Mouse (Mus musculus) limb, embryonic 10.5 days (tissue): Measurements from ENCODE around the gene Ubald1. TPM values are rescaled to one million over a fixed set of nuclear protein-coding genes. Genes with fewer than 3 reads are reported as not detected.

ENCODE experiments used
- DNase-seq: peaks from one replicate; pipeline ENCODE4 v3.0.0-alpha.2; 2017; ENCODE audit warnings: low spot score
- H3K27ac ChIP-seq: fragments of 300-500 bp; sonication (generic); 2 replicates; pipeline ENCODE4 v1.5.1; 2016; ENCODE audit warnings: mild to moderate bottlenecking
- H3K27me3 ChIP-seq: fragments of 300-500 bp; sonication (generic); 2 replicates; pipeline ENCODE4 v1.6.1; 2016; ENCODE audit warnings: low read depth, mild to moderate bottlenecking; ENCODE audit not compliant: poor library complexity, severe bottlenecking
- H3K36me3 ChIP-seq: fragments of 300-500 bp; sonication (generic); 2 replicates; pipeline ENCODE4 v1.6.1; 2016; ENCODE audit warnings: mild to moderate bottlenecking, moderate library complexity
- H3K4me1 ChIP-seq: fragments of 300-500 bp; sonication (generic); 2 replicates; pipeline ENCODE4 v1.6.1; 2016
- H3K4me3 ChIP-seq: fragments of 300-500 bp; sonication (generic); 2 replicates; pipeline ENCODE4 v1.5.1; 2016; ENCODE audit warnings: mild to moderate bottlenecking, moderate library complexity
- H3K9me3 ChIP-seq: fragments of 300-500 bp; sonication (generic); replicated peaks from 2 replicates; pipeline ENCODE4 v1.6.1; 2016; ENCODE audit warnings: mild to moderate bottlenecking
- WGBS: fragments of 180-500 bp; shearing (Covaris S2); methylation state at CpG from one replicate; pipeline ENCODE4 v1.1.7; 2016; 5-methylcytosine and 5-hydroxymethylcytosine counted together
- polyA plus RNA-seq: library from polyadenylated mRNA; unstranded; fragments of >200 nt; fragmentation: Nextera tagmentation; extraction: Ambion mirVana; gene quantifications from 2 replicates; pipeline ENCODE4 v1.2.1, GENCODE M21; 2016

Ubald1 gene
- polyA plus RNA-seq, 1 experiment from 2014 or later: 43.8 TPM

- H3K4me3 ChIP-seq: peak overlapping the region; percentile 94; the same call in 1 of the 2 replicates
- no peak overlapping the region for H3K27ac ChIP-seq
- WGBS: 87% methylated on average over 4 of the region's 4 CpGs
- no peak for DNase-seq
- peaks cover 29% of the 10 kb centered on the region for H3K4me1 ChIP-seq
- H3K36me3 ChIP-seq: peaks cover 45% of the 10 kb centered on the region
- no peaks in the 10 kb centered on the region for H3K9me3 ChIP-seq
- no peaks in the 10 kb centered on the region for H3K27me3 ChIP-seq
Observed at GRCm38 (mm10) chr16:4877195-4877594, 2.9 kb downstream of the Ubald1 start.

- 90% methylated on average over 8 of the region's 8 CpGs for WGBS
- Histone ChIP-seq H3K36me3 (peaks cover 45% of the 10 kb centered on the region), H3K27ac (no peak overlapping the region), H3K4me3 (no peak overlapping the region), H3K9me3 (no peaks in the 10 kb centered on the region), H3K27me3 (no peaks in the 10 kb centered on the region), H3K4me1 (peaks cover 19% of the 10 kb centered on the region)
- DNase-seq: no peak
Observed at GRCm38 (mm10) chr16:4876033-4876680, 4.0 kb downstream of the Ubald1 start.

GRCm38 (mm10) chr16:4875198-4876032 lies 4.7 kb downstream of the Ubald1 start:
- Histone ChIP-seq H3K9me3 (no peaks in the 10 kb centered on the region), H3K36me3 (peaks cover 45% of the 10 kb centered on the region), H3K4me1 (peaks cover 16% of the 10 kb centered on the region), H3K27me3 (no peaks in the 10 kb centered on the region), H3K4me3 (no peak overlapping the region), H3K27ac (0 out of 2 replicates have a peak overlapping the region, but pooled peaks have one; percentile 5)
- no peak for DNase-seq
- 95% methylated on average over 23 of the region's 23 CpGs for WGBS

- no peaks in the 10 kb centered on the region for H3K9me3 ChIP-seq
- DNase-seq: no peak
- H3K27ac ChIP-seq: no peak overlapping the region
- H3K4me3 ChIP-seq: no peak overlapping the region
- no peaks in the 10 kb centered on the region for H3K27me3 ChIP-seq
- peaks cover 59% of the 10 kb centered on the region for H3K36me3 ChIP-seq
- 98% methylated on average over 2 of the region's 2 CpGs for WGBS
- H3K4me1 ChIP-seq: no peaks in the 10 kb centered on the region
Observed at GRCm38 (mm10) chr16:4871926-4872325, 8.2 kb downstream of the Ubald1 start.

- Histone ChIP-seq H3K4me3 (no peak overlapping the region), H3K27ac (no peak overlapping the region), H3K4me1 (peaks cover 6% of the 10 kb centered on the region; the same call in 1 of the 2 replicates), H3K9me3 (no peaks in the 10 kb centered on the region), H3K27me3 (no peaks in the 10 kb centered on the region), H3K36me3 (peaks cover 46% of the 10 kb centered on the region)
- WGBS: 89% methylated on average over 5 of the region's 5 CpGs
- DNase-seq: no peak
Observed at GRCm38 (mm10) chr16:4870490-4870889, 9.6 kb downstream of the Ubald1 start.

- Histone ChIP-seq H3K27ac (no peak overlapping the region), H3K4me1 (peaks cover 6% of the 10 kb centered on the region; the same call in 1 of the 2 replicates), H3K27me3 (no peaks in the 10 kb centered on the region), H3K9me3 (no peaks in the 10 kb centered on the region), H3K4me3 (no peak overlapping the region), H3K36me3 (peaks cover 20% of the 10 kb centered on the region)
- no peak for DNase-seq
- 63% methylated on average over 7 of the region's 7 CpGs for WGBS
Observed at GRCm38 (mm10) chr16:4866101-4866695, 13.9 kb downstream of the Ubald1 start.

GRCm38 (mm10) chr16:4863742-4864141 lies 16.4 kb downstream of the Ubald1 start:
- Histone ChIP-seq H3K27me3 (no peaks in the 10 kb centered on the region), H3K4me3 (no peak overlapping the region), H3K27ac (no peak overlapping the region), H3K9me3 (no peaks in the 10 kb centered on the region), H3K36me3 (peaks cover 3% of the 10 kb centered on the region; the same call in 1 of the 2 replicates), H3K4me1 (peaks cover 6% of the 10 kb centered on the region; the same call in 1 of the 2 replicates)
- WGBS: 86% methylated on average over 8 of the region's 8 CpGs
- no peak for DNase-seq

- Histone ChIP-seq H3K27ac (no peak overlapping the region), H3K4me3 (no peak overlapping the region), H3K4me1 (peaks cover 6% of the 10 kb centered on the region; the same call in 1 of the 2 replicates), H3K27me3 (no peaks in the 10 kb centered on the region), H3K36me3 (no peaks in the 10 kb centered on the region), H3K9me3 (no peaks in the 10 kb centered on the region)
- WGBS: 57% methylated on average over 9 of the region's 9 CpGs
- peak; percentile 58 for DNase-seq
Observed at GRCm38 (mm10) chr16:4862863-4863483, 17.1 kb downstream of the Ubald1 start.

- WGBS: 53% methylated on average over 10 of the region's 10 CpGs
- Histone ChIP-seq H3K36me3 (no peaks in the 10 kb centered on the region), H3K4me3 (no peak overlapping the region), H3K9me3 (no peaks in the 10 kb centered on the region), H3K4me1 (peaks cover 5% of the 10 kb centered on the region; the same call in 1 of the 2 replicates), H3K27me3 (no peaks in the 10 kb centered on the region), H3K27ac (no peak overlapping the region)
- no peak for DNase-seq
Observed at GRCm38 (mm10) chr16:4861392-4861791, 18.7 kb downstream of the Ubald1 start.

GRCm38 (mm10) chr16:4855046-4855650 lies 25.0 kb downstream of the Ubald1 start:
- no peaks in the 10 kb centered on the region for H3K36me3 ChIP-seq
- H3K9me3 ChIP-seq: no peaks in the 10 kb centered on the region
- WGBS: 69% methylated on average over 5 of the region's 5 CpGs
- no peak overlapping the region for H3K4me3 ChIP-seq
- H3K4me1 ChIP-seq: peaks cover 2% of the 10 kb centered on the region; the same call in 1 of the 2 replicates
- no peak for DNase-seq
- H3K27me3 ChIP-seq: no peaks in the 10 kb centered on the region
- no peak overlapping the region for H3K27ac ChIP-seq

- Histone ChIP-seq H3K36me3 (no peaks in the 10 kb centered on the region), H3K9me3 (no peaks in the 10 kb centered on the region), H3K27me3 (no peaks in the 10 kb centered on the region), H3K4me1 (peaks cover 2% of the 10 kb centered on the region; the same call in 1 of the 2 replicates), H3K4me3 (no peak overlapping the region), H3K27ac (no peak overlapping the region)
- no peak for DNase-seq
- 73% methylated on average over 5 of the region's 5 CpGs for WGBS
Observed at GRCm38 (mm10) chr16:4850938-4851628, 29.0 kb downstream of the Ubald1 start.

- Histone ChIP-seq H3K4me1 (peaks cover 2% of the 10 kb centered on the region; the same call in 1 of the 2 replicates), H3K4me3 (no peak overlapping the region), H3K9me3 (no peaks in the 10 kb centered on the region), H3K27me3 (no peaks in the 10 kb centered on the region), H3K36me3 (no peaks in the 10 kb centered on the region), H3K27ac (no peak overlapping the region)
- no peak for DNase-seq
- WGBS: 66% methylated on average over 7 of the region's 7 CpGs
Observed at GRCm38 (mm10) chr16:4850361-4850760, 29.8 kb downstream of the Ubald1 start.
